Mouse (Mus musculus): Measurements from ENCODE around the gene Olfr877.

DNA sequence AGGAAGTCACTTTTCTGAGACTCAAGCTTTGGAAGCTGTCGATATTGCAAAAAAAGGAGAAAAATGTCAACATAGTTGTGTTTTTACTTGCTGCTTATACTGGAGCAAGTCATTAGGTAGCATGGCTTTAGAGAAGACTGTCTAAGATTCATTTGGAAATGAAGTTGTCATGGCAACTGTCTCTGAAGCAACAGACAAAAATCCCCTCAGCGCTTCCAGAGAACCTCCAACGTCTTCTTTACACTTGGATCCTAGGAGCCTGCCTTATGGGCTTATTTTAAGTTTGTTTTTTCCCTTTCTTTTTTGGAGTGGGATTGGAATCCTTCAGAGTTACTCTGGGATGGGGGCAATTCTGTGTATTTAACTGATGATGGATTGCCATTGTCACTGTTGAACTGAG lies 39.4 kb upstream of the Olfr877 start:
- TF ChIP-seq POLR2A (IDR thresholded peaks at IDR 0.05; ENCODE audit: borderline replicate concordance, control insufficient read depth, low read depth, low read length) = no peak
- TF ChIP-seq CTCF (IDR thresholded peaks at IDR 0.05; ENCODE audit: control insufficient read depth, insufficient read depth, low read length) = no peak
